Mouse (Mus musculus) spleen, postnatal 36 days (tissue): ENCODE data around the gene Stag1.
"Not testable (repeated sequence)": the region's sequence is repeated elsewhere in the genome, so short reads cannot be mapped to it uniquely, and the experiment has no call there.

ENCODE experiments used
- DNase-seq, 2 experiments: peaks; one replicate each; pipeline ENCODE4 v3.0.0; 2022; ENCODE audit warnings: low spot score in 2 of 2, mixed read lengths in 1 of 2

Gene Stag1

GRCm38 (mm10) chr9:100682285-100682684 is 84.7 kb downstream of the Stag1 start:
- DNase-seq: no peak

- no peak for DNase-seq
Measured at GRCm38 (mm10) chr9:100685769-100686487, 88.3 kb downstream of the Stag1 start.

GRCm38 (mm10) chr9:100689765-100690316 is 92.2 kb downstream of the Stag1 start:
- no peak for DNase-seq

GRCm38 (mm10) chr9:100692239-100692638 is 94.6 kb downstream of the Stag1 start:
- peak in 1 of 2 experiments; percentile 9 for DNase-seq

GRCm38 (mm10) chr9:100696537-100696936 is 98.9 kb downstream of the Stag1 start:
- DNase-seq: no peak

GRCm38 (mm10) chr9:100707644-100708043 is 110.0 kb downstream of the Stag1 start:
- DNase-seq: no peak

GRCm38 (mm10) chr9:100711665-100712064 is 114.1 kb downstream of the Stag1 start:
- no peak for DNase-seq

- DNase-seq: not testable (repeated sequence)
Measured at GRCm38 (mm10) chr9:100724832-100725231, 127.2 kb downstream of the Stag1 start.

GRCm38 (mm10) chr9:100731839-100732238 is 134.2 kb downstream of the Stag1 start:
- no peak for DNase-seq

GRCm38 (mm10) chr9:100733907-100734440 is 136.4 kb downstream of the Stag1 start:
- no peak for DNase-seq

- DNase-seq: no peak
Measured at GRCm38 (mm10) chr9:100735993-100736645, 138.5 kb downstream of the Stag1 start.

- peak in 1 of 2 experiments; percentile 3 for DNase-seq
Measured at GRCm38 (mm10) chr9:100736646-100737031, 139.0 kb downstream of the Stag1 start.

- not testable (repeated sequence) for DNase-seq
Measured at GRCm38 (mm10) chr9:100777238-100777637, 179.6 kb downstream of the Stag1 start.

GRCm38 (mm10) chr9:100865984-100866383 is 268.4 kb downstream of the Stag1 start:
- peak in 1 of 2 experiments; percentile 4 for DNase-seq

- DNase-seq: no peak
Measured at GRCm38 (mm10) chr9:100869635-100870034, 272.0 kb downstream of the Stag1 start.

- DNase-seq: no peak
Measured at GRCm38 (mm10) chr9:100896111-100896510, 298.5 kb downstream of the Stag1 start.

- no peak for DNase-seq
Measured at GRCm38 (mm10) chr9:100898042-100898441, 300.4 kb downstream of the Stag1 start.

- DNase-seq: peak in 1 of 2 experiments; percentile 24
Measured at GRCm38 (mm10) chr9:100910352-100910751, 312.8 kb downstream of the Stag1 start.

GRCm38 (mm10) chr9:100917111-100917510 is 319.5 kb downstream of the Stag1 start:
- DNase-seq: peak; percentile 52 to 60

GRCm38 (mm10) chr9:100926629-100927028 is 329.0 kb downstream of the Stag1 start:
- no peak for DNase-seq

GRCm38 (mm10) chr9:100942042-100942441 is 344.4 kb downstream of the Stag1 start:
- no peak for DNase-seq

GRCm38 (mm10) chr9:100944677-100945365 is 347.2 kb downstream of the Stag1 start:
- DNase-seq: no peak
